27 mouse cellular contexts compared by ENCODE assay signal in genomic region chr12:81849629-81850028, GRCm38 (mm10). TPM values are rescaled to one million over a fixed set of nuclear protein-coding genes. Genes with fewer than 3 reads are reported as not detected.
A peak's percentile ranks its signal among the peaks of the same experiment; 100 is the strongest.
DNase-seq lines count a peak whose midpoint lies in the region; ATAC-seq and TF ChIP-seq lines count a peak whose summit lies in the region.
"Had no signal": no experiment of that assay in that cellular context is flagged by ENCODE, and none has a peak within 500 bp of the region (broad histone marks: within the 10 kb centered on the region; RNA-seq: fewer than 3 reads in every experiment).

No protein-coding gene starts in this region.

- H3K9ac ChIP-seq in kidney, postnatal 0 days (ENCODE audit: low read depth, low read length) = no peak overlapping the region
- H3K9ac ChIP-seq in kidney, embryonic 14.5 days (ENCODE audit: low read depth, low read length) = no peak overlapping the region
- H3K9ac ChIP-seq: hindbrain, embryonic 12.5 days; intestine, embryonic 15.5 days; limb, embryonic 12.5 days; midbrain, embryonic 13.5 days had no signal

- no peaks in the 10 kb centered on the region for H3K27me3 ChIP-seq in kidney, postnatal 0 days (ENCODE audit: insufficient read depth, low read length)
- no peaks in the 10 kb centered on the region for H3K27me3 ChIP-seq in kidney, embryonic 14.5 days (ENCODE audit: control insufficient read depth, insufficient read depth, low read length)
- H3K27me3 ChIP-seq: hindbrain, embryonic 12.5 days; intestine, embryonic 15.5 days had no signal

- H3K27ac ChIP-seq in kidney, postnatal 0 days = no peak overlapping the region
- no peak overlapping the region for H3K27ac ChIP-seq in kidney, embryonic 14.5 days (ENCODE audit: low read depth, low read length)
- H3K27ac ChIP-seq: gastrocnemius, adult 2 months; hindbrain, embryonic 12.5 days; hindbrain, postnatal 0 days; intestine, embryonic 15.5 days; left cerebral cortex, adult 2 months; limb, embryonic 12.5 days; midbrain, embryonic 13.5 days had no signal

- H3K4me1 ChIP-seq in kidney, postnatal 0 days (replicated peaks; ENCODE audit: insufficient read depth, low read length) = no peaks in the 10 kb centered on the region; the same call in 1 of the 2 replicates
- peaks cover 10% of the 10 kb centered on the region; the same call in 1 of the 2 replicates for H3K4me1 ChIP-seq in kidney, embryonic 14.5 days (ENCODE audit: control insufficient read depth, insufficient read depth, low read length)

- no peak overlapping the region for H3K4me2 ChIP-seq in kidney, postnatal 0 days (ENCODE audit: low read length)
- H3K4me2 ChIP-seq in kidney, embryonic 14.5 days (replicated peaks; ENCODE audit: low read depth, low read length) = no peak overlapping the region
- H3K4me2 ChIP-seq: heart, embryonic 11.5 days; hindbrain, embryonic 12.5 days; intestine, embryonic 15.5 days; limb, embryonic 12.5 days; midbrain, embryonic 13.5 days had no signal

- H3K36me3 ChIP-seq in kidney, postnatal 0 days (ENCODE audit: insufficient read depth, low read length) = no peaks in the 10 kb centered on the region
- H3K36me3 ChIP-seq in kidney, embryonic 14.5 days (ENCODE audit: control insufficient read depth, insufficient read depth, low read length) = no peaks in the 10 kb centered on the region
- H3K36me3 ChIP-seq: hindbrain, embryonic 12.5 days; intestine, embryonic 15.5 days; limb, embryonic 12.5 days; midbrain, embryonic 13.5 days had no signal

- no peak overlapping the region for H3K4me3 ChIP-seq in kidney, postnatal 0 days (replicated peaks; ENCODE audit: low read depth, low read length)
- H3K4me3 ChIP-seq in kidney, embryonic 14.5 days (ENCODE audit: low read length) = no peak overlapping the region
- H3K4me3 ChIP-seq: gastrocnemius, adult 2 months; hindbrain, embryonic 12.5 days; intestine, embryonic 15.5 days; left cerebral cortex, adult 2 months; limb, embryonic 12.5 days; midbrain, embryonic 13.5 days had no signal

- DNase-seq in kidney, postnatal 0 days (ENCODE audit: low spot score) = peak; percentile 47
- peak; percentile 70 for DNase-seq in retina, postnatal 1 day
- DNase-seq in retina, embryonic 14.5 days (ENCODE audit: low spot score) = no peak
- DNase-seq in lung, postnatal 10 days = peak; percentile 52
- no peak for DNase-seq in layer of hippocampus, postnatal 14 days (ENCODE audit: low spot score in 2 of 2)
- DNase-seq in layer of hippocampus, postnatal 36 days = no peak
- DNase-seq: adrenal gland, postnatal 14 days; cerebellum, adult 11-12 months; cerebellum, postnatal 10 days; gastrocnemius, adult 2 months; gastrocnemius, postnatal 36 days; heart, adult 18-20 months; heart, postnatal 36 days; kidney, adult 2 months; kidney, postnatal 10 days; right cerebral cortex, postnatal 25 days; thymus, adult 2 months; thymus, postnatal 36 days had no signal

- ATAC-seq in kidney, postnatal 0 days (replicated peaks; ENCODE audit: low FRiP score, low read depth) = no peak
- ATAC-seq in kidney, embryonic 14.5 days (ENCODE audit: low FRiP score, low TSS enrichment) = no peak
- ATAC-seq: forebrain, embryonic 16.5 days; hindbrain, postnatal 0 days; intestine, embryonic 15.5 days; midbrain, embryonic 13.5 days had no signal

- no peak for TF ChIP-seq CTCF in kidney, postnatal 0 days (IDR thresholded peaks at IDR 0.05; ENCODE audit: low read depth)

- 57% methylated on average over 8 of the region's 8 CpGs for WGBS in kidney, postnatal 0 days
- WGBS in kidney, embryonic 14.5 days = 64% methylated on average over 8 of the region's 8 CpGs

- H3K9me3 ChIP-seq in kidney, postnatal 0 days (replicated peaks; ENCODE audit: low read length) = no peaks in the 10 kb centered on the region
- no peaks in the 10 kb centered on the region for H3K9me3 ChIP-seq in kidney, embryonic 14.5 days (ENCODE audit: control insufficient read depth, low read length)
- H3K9me3 ChIP-seq: hindbrain, embryonic 12.5 days; intestine, embryonic 15.5 days; limb, embryonic 12.5 days; midbrain, embryonic 13.5 days had no signal

RNA-seq across cellular contexts. Expression of gene Pcnx, which starts 10.2 kb away (rescaled TPM):
- polyA plus RNA-seq in kidney, postnatal 0 days (2015; fragmentation: Nextera tagmentation; extraction: Ambion mirVana) = 8.9 and 9.2 TPM in 2 replicates
- polyA plus RNA-seq in kidney, embryonic 14.5 days (2014; fragmentation: Nextera tagmentation; extraction: Ambion mirVana) = 13.2 and 19.5 TPM in 2 replicates
- 100 to 1,000 TPM in 1 of 2 experiments, 10 to 100 TPM in 1; 97.4 to 115 TPM for total RNA-seq in layer of hippocampus, postnatal 14 days (2021)
- 100 to 1,000 TPM; 103 to 113 TPM for total RNA-seq in layer of hippocampus, postnatal 36 days (2021)

Comparison
In these comparisons a context has a peak if more than half of its experiments do, and no peak if none do; other contexts are left out.
1. DNase-seq: peak in kidney, postnatal 0 days (single experiment), retina, postnatal 1 day (single experiment) and lung, postnatal 10 days (single experiment); none in retina, embryonic 14.5 days (single experiment), layer of hippocampus, postnatal 14 days (0 of 2) and layer of hippocampus, postnatal 36 days (0 of 2).